Mouse (Mus musculus): ENCODE results near the gene Cd320.

- TF ChIP-seq POLR2A (IDR thresholded peaks at IDR 0.05; ENCODE audit: extremely low read depth, insufficient read depth, low read length) (peak; percentile 98), CTCF (IDR thresholded peaks at IDR 0.05; ENCODE audit: extremely low read depth, insufficient read depth, low read length) (no peak)
These were observed 18.6 kb upstream of the Cd320 start, which contains the start of the genes Rps28 and Ndufa7 for GRCm38 (mm10) chr17:33824084-33824996.

All from cortical plate, adult 2 months (tissue).